In genomic region chr11:106084911-106085561, GRCm38 (mm10) we compare ENCODE assay signal across 8 mouse cellular contexts. TPM values are rescaled to one million over a fixed set of nuclear protein-coding genes. Genes with fewer than 3 reads are reported as not detected.
A peak's percentile ranks its signal among the peaks of the same experiment; 100 is the strongest.
DNase-seq lines count a peak whose midpoint lies in the region; ATAC-seq lines count a peak whose summit lies in the region.

No protein-coding gene starts in this region.

- WGBS in embryonic facial prominence, embryonic 10.5 days: under 1% methylated on average over 61 of the region's 61 CpGs
- under 1% methylated on average over 57 of the region's 61 CpGs for whole genome bisulfite sequencing in limb, embryonic 13.5 days
- under 1% methylated on average over 61 of the region's 61 CpGs for WGBS in midbrain, embryonic 14.5 days

- peak overlapping the region; percentile 94 for H3K9ac ChIP-seq in limb, embryonic 13.5 days
- H3K9ac ChIP-seq in midbrain, embryonic 14.5 days (replicated peaks; ENCODE audit: low read length): peak overlapping the region; percentile 80

- DNase-seq in monocyte, adult 2 months (ENCODE audit: low read depth in 1 of 2, low spot score in 2 of 2): peak; percentile 21 to 65
- DNase-seq in embryonic facial prominence, embryonic 10.5 days (ENCODE audit: low spot score): peak; percentile 86
- DNase-seq in heart, adult 18-20 months: peak; percentile 85
- DNase-seq in kidney, adult 8-10 months: peak; percentile 66 to 73
- peak; percentile 83 for DNase-seq in midbrain, embryonic 14.5 days
- DNase-seq in spleen, adult 18-20 months: peak; percentile 70 to 76

- H3K4me3 ChIP-seq in embryonic facial prominence, embryonic 10.5 days: peak overlapping the region; percentile 87
- peak overlapping the region; percentile 96 for H3K4me3 ChIP-seq in limb, embryonic 13.5 days
- H3K4me3 ChIP-seq in midbrain, embryonic 14.5 days (replicated peaks; ENCODE audit: low read depth, low read length): peak overlapping the region; percentile 96

- peaks cover 26% of the 10 kb centered on the region for H3K4me1 ChIP-seq in embryonic facial prominence, embryonic 10.5 days
- peaks cover 16% of the 10 kb centered on the region for H3K4me1 ChIP-seq in limb, embryonic 13.5 days
- H3K4me1 ChIP-seq in midbrain, embryonic 14.5 days (ENCODE audit: control insufficient read depth, insufficient read depth, low read length): peaks cover 13% of the 10 kb centered on the region

- H3K27me3 ChIP-seq in embryonic facial prominence, embryonic 10.5 days (replicated peaks; ENCODE audit: low read depth, poor library complexity, severe bottlenecking): no peaks in the 10 kb centered on the region
- no peaks in the 10 kb centered on the region for H3K27me3 ChIP-seq in limb, embryonic 13.5 days
- H3K27me3 ChIP-seq in midbrain, embryonic 14.5 days (ENCODE audit: control insufficient read depth, insufficient read depth, low read length): no peaks in the 10 kb centered on the region

- peak overlapping the region; percentile 94 for H3K27ac ChIP-seq in embryonic facial prominence, embryonic 10.5 days (replicated peaks)
- peak overlapping the region; percentile 98 for H3K27ac ChIP-seq in limb, embryonic 13.5 days
- H3K27ac ChIP-seq in midbrain, embryonic 14.5 days (replicated peaks; ENCODE audit: low read depth, low read length): peak overlapping the region; percentile 96

- no peaks in the 10 kb centered on the region for H3K36me3 ChIP-seq in embryonic facial prominence, embryonic 10.5 days (replicated peaks)
- H3K36me3 ChIP-seq in limb, embryonic 13.5 days: no peaks in the 10 kb centered on the region
- H3K36me3 ChIP-seq in midbrain, embryonic 14.5 days (ENCODE audit: control insufficient read depth, insufficient read depth, low read length): no peaks in the 10 kb centered on the region

- no peaks in the 10 kb centered on the region for H3K9me3 ChIP-seq in embryonic facial prominence, embryonic 10.5 days
- no peaks in the 10 kb centered on the region for H3K9me3 ChIP-seq in limb, embryonic 13.5 days
- no peaks in the 10 kb centered on the region for H3K9me3 ChIP-seq in midbrain, embryonic 14.5 days (ENCODE audit: control insufficient read depth, low read length)

- no peak; the same call in 1 of the 2 replicates for ATAC-seq in monocyte, adult 5-6 weeks (replicated peaks; ENCODE audit: insufficient number of reproducible peaks, low FRiP score, low TSS enrichment, poor library complexity, severe bottlenecking)
- peak; percentile 62 for ATAC-seq in limb, embryonic 13.5 days (ENCODE audit: low FRiP score, low read depth)
- ATAC-seq in midbrain, embryonic 14.5 days (ENCODE audit: low FRiP score, low TSS enrichment): peak; percentile 59

- peak overlapping the region; percentile 64 for H3K4me2 ChIP-seq in limb, embryonic 13.5 days (replicated peaks)
- peak overlapping the region; percentile 64 for H3K4me2 ChIP-seq in midbrain, embryonic 14.5 days (ENCODE audit: low read length)

RNA-seq across cellular contexts. Expression of gene Map3k3, which starts 0.6 kb away (rescaled TPM):
- 105 to 136 TPM (median 123 TPM) in 3 replicates for total RNA-seq in monocyte, adult 5-6 weeks (2017)
- 20.9 and 23.9 TPM in 2 replicates for polyA plus RNA-seq in embryonic facial prominence, embryonic 10.5 days (2016; fragmentation: Nextera tagmentation; extraction: Ambion mirVana)
- 10 to 100 TPM; 35.0 to 37.3 TPM for total RNA-seq in heart, adult 18-20 months (2021)
- polyA plus RNA-seq in limb, embryonic 13.5 days (2015; fragmentation: Nextera tagmentation; extraction: Ambion mirVana): 25.3 and 27.1 TPM in 2 replicates
- 12.4 and 15.2 TPM in 2 replicates for polyA plus RNA-seq in midbrain, embryonic 14.5 days (2014; fragmentation: Nextera tagmentation; extraction: Ambion mirVana)

RNA-seq across cellular contexts. Expression of gene Taco1, which starts 19.2 kb away (rescaled TPM):
- total RNA-seq in monocyte, adult 5-6 weeks (2017): 9.0 to 12.7 TPM (median 10.2 TPM) in 3 replicates
- polyA plus RNA-seq in embryonic facial prominence, embryonic 10.5 days (2016; fragmentation: Nextera tagmentation; extraction: Ambion mirVana): 12.7 and 13.8 TPM in 2 replicates
- 10 to 100 TPM; 65.6 to 68.9 TPM for total RNA-seq in heart, adult 18-20 months (2021)
- 8.6 and 9.7 TPM in 2 replicates for polyA plus RNA-seq in limb, embryonic 13.5 days (2015; fragmentation: Nextera tagmentation; extraction: Ambion mirVana)
- 5.6 and 6.1 TPM in 2 replicates for polyA plus RNA-seq in midbrain, embryonic 14.5 days (2014; fragmentation: Nextera tagmentation; extraction: Ambion mirVana)

RNA-seq across cellular contexts. Expression of gene Dcaf7, which starts 48.4 kb away (rescaled TPM):
- 35.3 to 62.0 TPM (median 35.7 TPM) in 3 replicates for total RNA-seq in monocyte, adult 5-6 weeks (2017)
- polyA plus RNA-seq in embryonic facial prominence, embryonic 10.5 days (2016; fragmentation: Nextera tagmentation; extraction: Ambion mirVana): 91.2 and 93.4 TPM in 2 replicates
- 10 to 100 TPM; 40.0 to 41.6 TPM for total RNA-seq in heart, adult 18-20 months (2021)
- 68.6 and 73.4 TPM in 2 replicates for polyA plus RNA-seq in limb, embryonic 13.5 days (2015; fragmentation: Nextera tagmentation; extraction: Ambion mirVana)
- 103 and 153 TPM in 2 replicates for polyA plus RNA-seq in midbrain, embryonic 14.5 days (2014; fragmentation: Nextera tagmentation; extraction: Ambion mirVana)
